Mouse (Mus musculus) embryo, embryonic 11.5 days (tissue): Measurements from ENCODE around the gene Hadha.

Experiments used
- DNase-seq: peaks from one replicate; pipeline ENCODE4 v3.0.0-alpha.2; 2012; ENCODE audit warnings: low read depth, low spot score

The Hadha gene

GRCm38 (mm10) chr5:30153222-30153621 is 1.7 kb downstream of the Hadha start:
- no peak for DNase-seq

GRCm38 (mm10) chr5:30152413-30152812 is 2.5 kb downstream of the Hadha start:
- DNase-seq, result no peak

DNA sequence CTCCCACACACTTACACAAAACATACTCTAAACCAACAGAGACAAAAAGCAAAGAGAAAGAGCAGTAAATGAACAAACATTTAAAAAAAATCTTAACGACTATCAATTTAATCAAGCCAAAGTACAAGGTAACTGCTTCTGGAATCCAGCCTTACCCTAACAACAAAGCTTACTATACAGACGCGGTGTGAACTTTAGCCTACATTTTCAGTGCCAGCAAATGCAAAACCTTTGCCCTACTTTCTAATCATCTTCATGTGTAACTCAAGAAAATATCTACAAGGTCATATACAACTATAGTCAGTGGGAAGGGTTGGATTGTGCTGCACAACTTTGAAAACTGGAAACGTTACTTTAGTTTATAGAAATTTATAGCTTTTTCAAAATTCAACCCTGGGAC is 3.0 kb downstream of the Hadha start:
- no peak for DNase-seq

GRCm38 (mm10) chr5:30148133-30148920 is 6.6 kb downstream of the Hadha start:
- DNase-seq, result no peak

- no peak for DNase-seq
Observed at GRCm38 (mm10) chr5:30146526-30146925, 8.4 kb downstream of the Hadha start.

GRCm38 (mm10) chr5:30138193-30138592 is 16.8 kb downstream of the Hadha start:
- DNase-seq, result no peak

GRCm38 (mm10) chr5:30137271-30137670 is 17.7 kb downstream of the Hadha start:
- no peak for DNase-seq

DNA sequence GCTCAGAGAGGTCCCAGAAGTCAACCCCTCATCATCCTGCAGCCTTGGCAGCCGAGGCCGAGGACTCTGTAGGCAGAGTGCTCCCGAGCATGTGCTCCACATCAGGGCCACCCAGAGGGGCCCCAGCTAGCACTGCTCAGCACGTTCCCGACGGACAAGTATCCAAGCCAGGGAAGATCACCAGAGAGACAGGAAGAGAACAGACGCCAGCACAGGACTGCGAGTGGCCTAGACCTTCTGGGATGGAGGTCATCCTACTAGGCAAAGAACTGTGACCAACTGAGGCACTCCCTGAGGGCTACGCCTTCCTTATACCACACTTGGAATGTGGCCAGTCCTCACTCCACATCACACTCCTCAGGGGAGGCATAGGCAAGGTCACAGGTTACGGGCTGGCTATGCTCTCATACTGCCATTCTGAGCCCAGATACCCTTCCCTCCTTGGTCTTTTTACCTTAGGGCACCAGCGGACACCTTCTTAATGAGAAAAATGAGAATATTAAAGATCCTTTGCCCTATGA is 19.2 kb downstream of the Hadha start:
- no peak for DNase-seq

DNA sequence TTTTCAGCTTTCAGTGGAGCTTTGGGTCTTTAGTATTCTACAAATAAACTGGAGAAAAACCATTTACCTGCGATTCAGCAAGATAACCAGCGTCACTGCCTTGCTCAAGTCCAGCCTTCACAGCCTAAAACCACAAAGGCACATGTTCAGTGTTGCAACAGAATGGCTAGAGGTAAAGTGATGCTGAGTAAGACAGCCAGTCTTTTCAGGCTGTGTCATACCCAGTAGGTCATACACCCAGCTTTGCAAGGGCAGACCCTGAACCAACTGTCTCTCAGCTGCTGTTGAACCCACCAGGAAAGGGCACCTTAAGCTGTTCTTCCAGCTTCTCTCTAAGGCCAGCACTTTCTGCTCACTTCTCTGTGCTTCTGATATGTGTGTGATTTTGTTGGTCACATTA is 22.8 kb downstream of the Hadha start:
- DNase-seq, result no peak

GRCm38 (mm10) chr5:30131246-30131645 is 23.7 kb downstream of the Hadha start:
- DNase-seq, result no peak

DNA sequence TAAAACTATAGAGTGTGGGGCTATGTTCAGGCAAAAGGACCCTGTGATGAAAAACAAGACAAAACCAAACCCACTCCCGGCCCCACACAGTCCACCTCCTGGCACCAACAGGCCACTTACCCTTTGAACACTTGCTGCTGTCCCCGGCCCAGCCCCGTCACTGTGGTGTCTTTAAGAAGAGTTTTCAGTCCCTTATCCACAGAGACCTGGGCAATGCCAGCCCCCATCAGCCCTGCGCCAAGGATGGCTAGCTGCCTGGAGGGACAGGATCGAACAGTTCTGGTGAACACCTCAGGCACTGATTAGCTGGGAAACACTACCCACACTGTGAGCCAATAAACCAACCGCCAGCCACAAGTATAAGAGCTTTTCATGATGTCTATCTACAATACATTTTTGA is 26.3 kb downstream of the Hadha start:
- DNase-seq, result no peak

- no peak for DNase-seq
Observed at GRCm38 (mm10) chr5:30127921-30128597, 26.9 kb downstream of the Hadha start.

DNA sequence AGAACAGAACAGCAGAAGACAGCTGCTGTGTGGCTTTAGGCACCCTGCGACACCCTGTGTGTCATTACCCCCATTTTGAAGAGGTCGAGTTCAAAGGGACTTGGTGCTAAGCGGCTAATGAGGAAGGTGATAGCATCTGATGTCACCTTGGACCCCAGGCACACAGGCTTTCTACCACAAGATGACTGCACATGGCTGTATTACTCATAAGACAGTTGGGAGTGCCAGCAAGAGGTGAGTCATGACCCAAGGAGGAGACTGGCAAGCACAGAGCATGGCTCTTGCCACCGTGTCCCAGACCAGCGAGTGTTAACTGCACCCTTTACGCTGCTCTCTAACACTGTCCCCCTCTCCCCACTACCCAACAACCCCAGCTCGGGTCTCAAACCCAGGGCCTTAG is 28.2 kb downstream of the Hadha start:
- no peak for DNase-seq

GRCm38 (mm10) chr5:30125587-30125986 is 29.4 kb downstream of the Hadha start:
- DNase-seq, result no peak

DNA sequence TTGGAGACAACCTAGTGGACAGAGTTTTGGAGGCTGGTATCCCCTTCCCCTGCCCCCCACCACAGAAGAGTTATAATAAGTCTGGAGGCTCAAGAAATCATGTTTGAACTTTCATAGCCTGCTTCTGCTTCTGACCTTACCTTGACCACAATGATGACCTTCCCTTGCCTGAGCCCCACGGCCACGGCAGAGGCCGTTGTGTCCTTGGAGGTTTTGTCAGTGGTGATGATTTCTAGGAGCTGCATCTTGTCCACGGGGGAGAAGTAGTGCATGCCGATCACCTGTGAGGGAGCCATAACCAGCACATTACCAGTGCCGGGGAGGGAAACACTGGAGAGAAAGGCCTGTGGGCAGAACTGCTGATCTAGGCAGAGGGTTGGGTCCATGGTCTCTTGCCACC is 32.5 kb downstream of the Hadha start:
- DNase-seq, result no peak

GRCm38 (mm10) chr5:30120106-30120505 is 34.9 kb downstream of the Hadha start:
- DNase-seq, result no peak

GRCm38 (mm10) chr5:30119163-30119562 is 35.8 kb downstream of the Hadha start:
- no peak for DNase-seq

DNA sequence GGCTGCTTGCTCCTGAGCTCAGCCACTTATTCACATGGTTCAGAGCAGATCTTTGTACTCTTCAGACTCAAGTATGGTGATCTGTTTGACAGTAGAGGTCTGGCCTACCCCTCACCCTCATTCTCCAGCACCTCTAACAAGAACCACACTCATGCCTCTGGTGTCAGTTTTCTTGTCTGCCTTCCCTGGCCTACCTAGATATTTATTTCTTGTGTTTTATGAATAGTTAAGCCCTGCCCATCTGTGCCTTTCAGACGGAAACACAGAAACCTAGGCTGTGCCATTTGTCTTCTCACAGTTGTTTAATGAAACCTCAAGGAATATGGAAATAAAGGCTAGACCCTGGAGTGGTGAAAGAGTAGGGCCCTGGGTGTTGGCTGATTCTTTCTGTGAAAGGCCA is 36.9 kb downstream of the Hadha start:
- DNase-seq, result no peak

DNA sequence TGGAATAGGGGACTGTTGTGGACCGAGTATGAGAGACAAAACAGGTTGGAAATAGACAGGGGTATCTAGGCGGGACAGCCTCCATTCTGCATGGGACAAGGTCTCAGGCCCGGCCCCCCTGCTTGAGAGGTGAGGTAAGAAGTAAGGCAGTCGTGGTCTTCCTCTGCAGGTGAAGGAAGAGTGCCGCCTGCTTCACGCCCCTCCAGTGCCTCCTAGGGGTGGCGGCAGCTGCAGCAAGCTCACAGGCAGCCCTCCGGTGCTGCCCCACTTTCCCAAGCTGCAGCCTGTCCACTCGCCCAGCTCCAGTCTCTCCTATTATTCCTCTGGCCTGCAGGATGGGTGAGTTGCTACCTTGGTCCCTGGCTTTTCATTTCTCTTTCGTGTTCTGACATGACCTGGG is 39.2 kb downstream of the Hadha start:
- no peak for DNase-seq

DNA sequence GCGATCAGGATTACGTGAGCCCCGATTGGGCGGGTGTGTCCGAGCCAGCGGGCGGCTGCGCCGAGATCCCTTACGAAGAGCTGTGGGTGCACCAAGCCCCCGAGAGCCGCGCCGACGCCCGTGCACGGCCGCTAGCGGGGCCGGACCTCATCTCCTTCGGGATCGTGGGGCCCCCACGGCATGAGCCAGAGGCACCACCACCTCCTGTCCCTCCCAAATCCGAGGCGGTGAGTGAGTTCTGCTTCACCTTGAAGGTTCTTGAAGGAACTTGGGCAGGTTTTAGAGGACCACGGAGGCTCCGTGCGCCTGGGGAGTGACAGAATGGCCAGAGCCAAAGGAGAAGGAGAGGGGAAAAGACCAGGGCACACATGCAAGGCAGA is 40.2 kb downstream of the Hadha start:
- DNase-seq, result no peak

DNA sequence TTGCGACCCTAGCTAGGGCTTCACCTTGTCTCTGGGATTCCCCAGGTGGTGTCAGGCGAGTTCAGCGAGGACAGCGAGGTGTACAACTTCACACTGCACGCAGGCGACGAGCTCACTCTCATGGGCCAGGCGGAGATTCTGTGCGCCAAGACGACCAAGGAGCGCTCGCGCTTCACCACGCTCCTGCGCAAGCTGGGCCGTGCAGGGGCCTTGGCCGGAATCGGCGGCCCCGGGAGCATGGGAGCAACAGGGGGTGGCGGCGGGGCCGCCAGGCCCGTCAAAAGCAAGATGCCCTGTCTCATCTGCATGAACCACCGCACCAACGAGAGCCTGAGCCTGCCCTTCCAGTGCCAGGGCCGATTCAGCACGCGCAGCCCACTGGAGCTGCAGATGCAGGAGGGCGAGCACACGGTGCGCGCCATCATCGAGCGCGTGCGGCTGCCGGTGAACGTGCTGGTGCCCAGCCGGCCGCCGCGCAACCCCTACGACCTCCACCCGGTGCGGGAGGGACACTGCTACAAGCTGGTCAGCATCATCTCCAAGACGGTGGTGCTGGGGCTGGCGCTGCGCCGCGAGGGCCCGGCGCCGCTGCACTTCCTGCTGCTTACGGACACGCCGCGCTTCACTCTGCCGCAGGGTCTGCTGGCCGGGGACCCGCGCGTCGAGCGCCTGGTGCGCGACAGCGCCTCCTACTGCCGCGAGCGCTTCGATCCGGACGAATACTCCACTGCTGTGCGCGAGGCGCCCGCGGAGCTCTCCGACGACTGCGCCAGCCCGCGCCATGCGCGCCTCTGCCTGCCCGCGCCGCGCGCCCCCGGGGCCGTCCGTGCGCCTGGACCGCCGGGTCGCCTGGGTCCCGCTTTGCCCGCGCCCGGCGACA is 40.8 kb downstream of the Hadha start:
- peak; percentile 82 for DNase-seq

- no peak for DNase-seq
Observed at GRCm38 (mm10) chr5:30112533-30113068, 42.4 kb downstream of the Hadha start.
